Mouse (Mus musculus) intestine, embryonic 16.5 days (tissue): ENCODE measurements at regions not wholly inside any gene's neighbourhood (a gene's known extent, or its start where the extent isn't known, plus 50 kb on each side); places are given as distances from the start of the nearest gene placed in this dataset.

ENCODE experiments used
- ATAC-seq: fragments of 200-750 bp; cut with Nextera tagmentation; 2 replicates; pipeline ENCODE4 v1.8.0; 2017; ENCODE audit warnings: moderate TSS enrichment, moderate library complexity
- H3K27ac ChIP-seq: fragments of 300-500 bp; sonication (generic); 2 replicates; pipeline ENCODE4 v1.5.1; 2014; ENCODE audit warnings: mild to moderate bottlenecking, low read length
- H3K27me3 ChIP-seq: fragments of 300-500 bp; sonication (generic); replicated peaks from 2 replicates; pipeline ENCODE4 v1.6.1; 2014; ENCODE audit warnings: low read length, control low read depth, mixed read lengths; ENCODE audit not compliant: control insufficient read depth, insufficient read depth
- H3K36me3 ChIP-seq: fragments of 300-500 bp; sonication (generic); 2 replicates; pipeline ENCODE4 v1.6.1; 2014; ENCODE audit warnings: low read length, control low read depth; ENCODE audit not compliant: control insufficient read depth, insufficient read depth
- H3K4me1 ChIP-seq: fragments of 300-500 bp; sonication (generic); 2 replicates; pipeline ENCODE4 v1.6.1; 2014; ENCODE audit warnings: low read length, control low read depth, mixed read lengths; ENCODE audit not compliant: control insufficient read depth, insufficient read depth
- H3K4me2 ChIP-seq: fragments of 300-500 bp; sonication (generic); 2 replicates; pipeline ENCODE4 v1.6.1; 2014; ENCODE audit warnings: low read depth, low read length, control low read depth
- H3K4me3 ChIP-seq: fragments of 300-500 bp; sonication (generic); 2 replicates; pipeline ENCODE4 v1.5.1; 2014; ENCODE audit warnings: mild to moderate bottlenecking, low read length
- H3K9ac ChIP-seq: fragments of 300-500 bp; sonication (generic); 2 replicates; pipeline ENCODE4 v1.6.1; 2014; ENCODE audit warnings: low read depth, low read length
- H3K9me3 ChIP-seq: fragments of 300-500 bp; sonication (generic); 2 replicates; pipeline ENCODE4 v1.6.1; 2016; ENCODE audit warnings: low read length, control low read depth; ENCODE audit not compliant: control insufficient read depth
- whole genome bisulfite sequencing: fragments of 180-500 bp; shearing (Covaris S2); extraction: QIAGEN DNeasy Blood & Tissue Kit; methylation state at CpG from one replicate; pipeline ENCODE4 v1.1.7; 2014; 5-methylcytosine and 5-hydroxymethylcytosine counted together

- WGBS = 78% methylated on average over 5 of the region's 5 CpGs
- ATAC-seq = no peak
- no peaks in the 10 kb centered on the region for H3K36me3 ChIP-seq
- H3K4me2 ChIP-seq = no peak overlapping the region
- no peak overlapping the region for H3K27ac ChIP-seq
- no peak overlapping the region for H3K4me3 ChIP-seq
- no peaks in the 10 kb centered on the region for H3K27me3 ChIP-seq
- H3K9ac ChIP-seq = no peak overlapping the region
- H3K9me3 ChIP-seq = no peaks in the 10 kb centered on the region
- H3K4me1 ChIP-seq = no peaks in the 10 kb centered on the region
These were observed 477.8 kb upstream of the Camk1g start for GRCm38 (mm10) chr1:193847922-193848321.

DNA sequence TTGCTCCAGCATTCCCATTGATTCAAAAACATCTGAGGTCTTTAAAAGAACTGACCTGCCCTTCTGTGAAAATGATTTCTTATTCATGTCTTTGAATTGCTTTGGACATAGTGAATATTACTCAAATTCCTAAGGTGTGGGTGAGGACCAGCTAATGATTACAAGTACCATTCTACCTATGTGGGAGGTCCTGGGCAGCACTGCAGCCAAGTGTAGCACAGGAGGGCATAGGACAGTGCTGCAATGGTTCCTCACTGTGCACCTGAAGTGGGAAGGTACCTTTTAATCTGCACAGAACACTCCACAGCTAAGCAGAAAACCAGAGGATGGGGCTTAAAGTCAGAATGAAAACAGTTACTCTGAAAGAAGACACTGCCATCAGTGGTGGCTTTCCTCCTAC lies 474.8 kb upstream of the Camk1g start:
- H3K4me1 ChIP-seq = no peaks in the 10 kb centered on the region
- no peak overlapping the region for H3K27ac ChIP-seq
- no peaks in the 10 kb centered on the region for H3K9me3 ChIP-seq
- no peak for ATAC-seq
- H3K27me3 ChIP-seq = no peaks in the 10 kb centered on the region
- no peak overlapping the region for H3K9ac ChIP-seq
- no peaks in the 10 kb centered on the region for H3K36me3 ChIP-seq
- no peak overlapping the region for H3K4me3 ChIP-seq
- no peak overlapping the region for H3K4me2 ChIP-seq

- Histone ChIP-seq H3K27ac (no peak overlapping the region), H3K4me2 (no peak overlapping the region), H3K36me3 (no peaks in the 10 kb centered on the region), H3K9ac (no peak overlapping the region), H3K4me1 (no peaks in the 10 kb centered on the region), H3K27me3 (no peaks in the 10 kb centered on the region), H3K9me3 (no peaks in the 10 kb centered on the region), H3K4me3 (no peak overlapping the region)
- ATAC-seq = no peak
- 28% methylated on average over 1 of the region's 1 CpGs for WGBS
These were observed 474.4 kb upstream of the Camk1g start for GRCm38 (mm10) chr1:193844461-193844860.

DNA sequence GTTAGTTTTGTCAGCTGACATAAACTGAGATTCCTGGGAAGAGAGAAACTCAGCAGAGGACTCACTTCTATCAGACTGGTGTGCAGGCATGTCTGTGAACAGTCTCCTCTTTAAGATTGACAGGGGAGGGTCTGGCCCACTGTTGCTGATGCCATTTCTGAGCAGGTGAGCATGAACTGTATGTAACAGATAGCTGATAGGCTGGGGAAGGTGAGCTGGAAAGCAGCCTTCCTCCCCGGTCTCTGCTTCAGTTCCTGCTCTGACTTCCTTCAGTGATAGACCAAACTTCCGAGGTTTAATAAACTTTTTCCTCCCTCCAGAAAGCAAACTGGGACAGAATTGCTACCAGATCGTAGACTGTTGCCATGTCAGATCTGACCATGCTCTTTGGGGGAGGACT lies 430.9 kb upstream of the Camk1g start:
- H3K4me3 ChIP-seq = no peak overlapping the region
- no peak for ATAC-seq
- no peaks in the 10 kb centered on the region for H3K4me1 ChIP-seq
- H3K4me2 ChIP-seq = no peak overlapping the region
- no peaks in the 10 kb centered on the region for H3K27me3 ChIP-seq
- no peak overlapping the region for H3K27ac ChIP-seq
- no peaks in the 10 kb centered on the region for H3K36me3 ChIP-seq
- 68% methylated on average over 3 of the region's 3 CpGs for WGBS
- H3K9ac ChIP-seq = no peak overlapping the region
- no peaks in the 10 kb centered on the region for H3K9me3 ChIP-seq

- Histone ChIP-seq H3K27ac (no peak overlapping the region), H3K4me1 (no peaks in the 10 kb centered on the region), H3K4me2 (no peak overlapping the region), H3K9ac (no peak overlapping the region), H3K27me3 (no peaks in the 10 kb centered on the region), H3K9me3 (no peaks in the 10 kb centered on the region), H3K4me3 (no peak overlapping the region), H3K36me3 (no peaks in the 10 kb centered on the region)
- 73% methylated on average over 2 of the region's 2 CpGs for WGBS
- no peak for ATAC-seq
These were observed 420.5 kb upstream of the Camk1g start for GRCm38 (mm10) chr1:193790579-193790978.

DNA sequence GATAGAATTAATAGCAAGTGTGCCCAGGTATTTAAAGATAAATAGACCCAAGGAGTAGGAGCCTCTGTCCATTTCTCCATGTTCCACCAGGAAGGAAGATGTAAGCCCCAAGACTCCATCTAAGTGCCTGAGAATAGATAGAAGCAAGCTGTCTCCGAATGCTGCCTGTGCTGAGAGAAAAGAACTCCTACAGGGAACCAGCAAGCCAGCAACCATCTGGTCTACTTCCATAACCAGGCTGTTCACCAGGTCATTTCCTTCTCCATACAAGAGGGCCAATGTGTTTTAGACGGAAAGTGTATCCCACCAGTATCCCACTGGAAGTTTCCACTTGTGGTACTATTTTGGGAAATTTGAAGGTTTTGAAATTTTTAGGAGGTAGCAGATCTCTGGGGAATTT lies 418.4 kb upstream of the Camk1g start:
- Histone ChIP-seq H3K4me2 (no peak overlapping the region), H3K9me3 (no peaks in the 10 kb centered on the region), H3K9ac (no peak overlapping the region), H3K4me1 (no peaks in the 10 kb centered on the region), H3K36me3 (no peaks in the 10 kb centered on the region), H3K4me3 (no peak overlapping the region), H3K27me3 (no peaks in the 10 kb centered on the region), H3K27ac (no peak overlapping the region)
- WGBS = 90% methylated on average over 2 of the region's 2 CpGs
- no peak for ATAC-seq

- 73% methylated on average over 1 of the region's 1 CpGs for WGBS
These were observed 417.3 kb upstream of the Camk1g start for GRCm38 (mm10) chr1:193787417-193787816.

GRCm38 (mm10) chr1:193784966-193785365 lies 414.9 kb upstream of the Camk1g start:
- Histone ChIP-seq H3K9me3 (no peaks in the 10 kb centered on the region), H3K36me3 (no peaks in the 10 kb centered on the region), H3K4me3 (no peak overlapping the region), H3K27ac (no peak overlapping the region), H3K9ac (no peak overlapping the region), H3K4me1 (no peaks in the 10 kb centered on the region), H3K27me3 (no peaks in the 10 kb centered on the region), H3K4me2 (no peak overlapping the region)
- ATAC-seq = no peak
- WGBS = 75% methylated on average over 1 of the region's 1 CpGs

More at GRCm38 (mm10) chr1:193787417-193787816, 417.3 kb upstream of the Camk1g start:
- H3K4me3 ChIP-seq = no peak overlapping the region
- no peak overlapping the region for H3K27ac ChIP-seq
- no peak overlapping the region for H3K9ac ChIP-seq
- no peaks in the 10 kb centered on the region for H3K4me1 ChIP-seq
- no peak for ATAC-seq
- H3K27me3 ChIP-seq = no peaks in the 10 kb centered on the region
- H3K4me2 ChIP-seq = no peak overlapping the region
- no peaks in the 10 kb centered on the region for H3K9me3 ChIP-seq
- H3K36me3 ChIP-seq = no peaks in the 10 kb centered on the region

DNA sequence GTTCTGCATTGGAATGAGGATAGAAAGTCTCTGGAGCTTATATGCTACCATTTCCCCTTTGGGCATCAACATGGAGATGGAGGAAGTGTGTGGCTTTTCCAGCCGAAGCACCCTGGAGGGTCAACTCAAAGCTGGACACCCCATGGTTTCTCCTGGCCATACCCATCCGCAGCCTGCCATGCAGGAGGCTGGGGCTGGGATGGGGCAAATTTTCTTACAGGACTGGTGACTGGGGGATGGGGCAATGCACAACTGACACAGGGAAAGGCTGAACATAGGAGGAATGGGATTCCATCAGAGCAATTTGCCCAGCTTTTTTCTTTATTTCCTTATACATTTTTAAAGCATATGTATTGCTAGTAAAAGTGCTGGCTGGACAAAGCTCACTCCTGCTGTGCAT lies 414.4 kb upstream of the Camk1g start:
- 81% methylated on average over 2 of the region's 2 CpGs for WGBS
- Histone ChIP-seq H3K4me1 (no peaks in the 10 kb centered on the region), H3K27ac (no peak overlapping the region), H3K9ac (no peak overlapping the region), H3K36me3 (no peaks in the 10 kb centered on the region), H3K27me3 (no peaks in the 10 kb centered on the region), H3K4me2 (no peak overlapping the region), H3K4me3 (no peak overlapping the region), H3K9me3 (no peaks in the 10 kb centered on the region)
- ATAC-seq = no peak

DNA sequence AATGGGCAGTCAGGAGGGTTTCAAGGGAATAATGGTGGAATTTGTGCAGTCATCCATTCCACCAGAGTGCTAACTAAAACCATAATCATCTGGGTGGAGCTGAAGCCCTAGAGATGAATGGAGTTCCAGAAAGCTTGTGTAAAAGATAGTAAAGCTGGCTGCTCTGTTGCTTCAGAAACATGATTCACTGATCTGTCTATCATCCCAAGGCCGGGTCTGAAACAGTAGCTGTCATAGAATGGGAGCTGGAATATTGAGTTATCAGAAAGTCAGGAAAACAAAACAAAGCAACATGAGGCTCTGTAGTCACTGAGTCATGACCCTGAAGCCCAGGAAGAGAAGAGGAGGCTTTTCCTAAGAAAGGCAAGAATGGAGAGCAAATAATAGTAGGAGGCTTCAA lies 408.1 kb upstream of the Camk1g start:
- H3K27ac ChIP-seq = no peak overlapping the region
- H3K4me1 ChIP-seq = no peaks in the 10 kb centered on the region
- no peaks in the 10 kb centered on the region for H3K27me3 ChIP-seq
- no peak overlapping the region for H3K4me3 ChIP-seq
- WGBS = 76% methylated on average over 1 of the region's 1 CpGs
- no peaks in the 10 kb centered on the region for H3K9me3 ChIP-seq
- H3K9ac ChIP-seq = no peak overlapping the region
- H3K36me3 ChIP-seq = no peaks in the 10 kb centered on the region
- no peak for ATAC-seq
- no peak overlapping the region for H3K4me2 ChIP-seq
